Mouse (Mus musculus) midbrain, embryonic 11.5 days (tissue): ENCODE results near the gene Pigs. TPM values are rescaled to one million over a fixed set of nuclear protein-coding genes. Genes with fewer than 3 reads are reported as not detected.

Source experiments
- ATAC-seq: fragments of 200-750 bp; cut with Nextera tagmentation; 2 replicates; pipeline ENCODE4 v1.8.0; 2017; ENCODE audit warnings: moderate TSS enrichment, moderate library complexity; ENCODE audit not compliant: low FRiP score
- DNase-seq: peaks from one replicate; pipeline ENCODE4 v3.0.0; 2015; ENCODE audit warnings: low spot score; ENCODE audit errors: missing footprints
- H3K27ac ChIP-seq: fragments of 300-500 bp; sonication (generic); 2 replicates; pipeline ENCODE4 v1.5.1; 2014; ENCODE audit warnings: low read depth, low read length
- H3K27me3 ChIP-seq: fragments of 300-500 bp; sonication (generic); 2 replicates; pipeline ENCODE4 v1.6.1; 2014; ENCODE audit warnings: mild to moderate bottlenecking, low read length, moderate library complexity, mixed read lengths; ENCODE audit not compliant: control insufficient read depth, insufficient read depth
- H3K36me3 ChIP-seq: fragments of 300-500 bp; sonication (generic); 2 replicates; pipeline ENCODE4 v1.6.1; 2014; ENCODE audit warnings: mild to moderate bottlenecking, low read length, moderate library complexity, mixed read lengths; ENCODE audit not compliant: control insufficient read depth, insufficient read depth
- H3K4me1 ChIP-seq: fragments of 300-500 bp; sonication (generic); 2 replicates; pipeline ENCODE4 v1.6.1; 2014; ENCODE audit warnings: low read length; ENCODE audit not compliant: control insufficient read depth, insufficient read depth
- H3K4me2 ChIP-seq: fragments of 300-500 bp; sonication (generic); 2 replicates; pipeline ENCODE4 v1.6.1; 2014; ENCODE audit warnings: mild to moderate bottlenecking, moderate library complexity
- H3K4me3 ChIP-seq: fragments of 300-500 bp; sonication (generic); 2 replicates; pipeline ENCODE4 v1.5.1; 2014; ENCODE audit warnings: low read depth, low read length
- H3K9ac ChIP-seq: fragments of 300-500 bp; sonication (generic); 2 replicates; pipeline ENCODE4 v1.6.1; 2014; ENCODE audit warnings: low read length
- H3K9me3 ChIP-seq: fragments of 300-500 bp; sonication (generic); 2 replicates; pipeline ENCODE4 v1.6.1; 2016; ENCODE audit warnings: low read length; ENCODE audit not compliant: control insufficient read depth
- WGBS: fragments of 180-500 bp; shearing (Covaris S2); extraction: QIAGEN DNeasy Blood & Tissue Kit; methylation state at CpG from one replicate; pipeline ENCODE4 v1.1.7; 2014; 5-methylcytosine and 5-hydroxymethylcytosine counted together
- polyA plus RNA-seq: library from polyadenylated mRNA; unstranded; fragments of >200 nt; fragmentation: Nextera tagmentation; extraction: Ambion mirVana; gene quantifications from 2 replicates; pipeline ENCODE4 v1.2.1, GENCODE M21; 2014

Gene Pigs
- polyA plus RNA-seq, 1 experiment from 2014 or later, result 56.3 TPM

GRCm38 (mm10) chr11:78382701-78383100 is 54.5 kb downstream of the Pigs start:
- Histone ChIP-seq H3K4me1 (no peaks in the 10 kb centered on the region), H3K9ac (no peak overlapping the region), H3K27ac (no peak overlapping the region), H3K4me2 (no peak overlapping the region), H3K27me3 (no peaks in the 10 kb centered on the region), H3K9me3 (no peaks in the 10 kb centered on the region), H3K4me3 (no peak overlapping the region), H3K36me3 (no peaks in the 10 kb centered on the region)
- WGBS, result 23% methylated on average over 5 of the region's 5 CpGs
- ATAC-seq (no peak), DNase-seq (no peak)

- Histone ChIP-seq H3K4me3 (no peak overlapping the region), H3K27ac (no peak overlapping the region), H3K27me3 (no peaks in the 10 kb centered on the region), H3K4me2 (no peak overlapping the region), H3K9me3 (no peaks in the 10 kb centered on the region), H3K9ac (no peak overlapping the region), H3K36me3 (no peaks in the 10 kb centered on the region), H3K4me1 (no peaks in the 10 kb centered on the region)
- DNase-seq, result no peak
- WGBS, result 87% methylated on average over 10 of the region's 10 CpGs
- no peak for ATAC-seq
These were observed 57.6 kb downstream of the Pigs start for GRCm38 (mm10) chr11:78385776-78386175.

GRCm38 (mm10) chr11:78386508-78387043 is 58.4 kb downstream of the Pigs start, which contains the start of gene Foxn1:
TSS of gene Foxn1 (minus strand) at chr11:78386558.
- H3K4me2 ChIP-seq, result no peak within 1 kb of the TSS
- H3K9ac ChIP-seq, result no peak within 1 kb of the TSS
- H3K4me1 ChIP-seq, result no peaks in the 10 kb centered on the region
- DNase-seq (no peak), ATAC-seq (no peak)
- no peaks in the 10 kb centered on the region for H3K36me3 ChIP-seq
- no peaks in the 10 kb centered on the region for H3K27me3 ChIP-seq
- no peak within 1 kb of the TSS for H3K4me3 ChIP-seq
- H3K9me3 ChIP-seq, result no peaks in the 10 kb centered on the region
- WGBS, result 73% methylated on average over 14 of the region's 14 CpGs
- no peak within 1 kb of the TSS for H3K27ac ChIP-seq

Other genes starting within 250 kb of the Pigs start
- gene Eral1, start 248.0 kb upstream of the Pigs start, polyA plus RNA-seq, result 39.0 and 39.6 TPM in 2 replicates
- 26.5 and 26.6 TPM in 2 replicates for gene Fam222b, start 233.8 kb upstream of the Pigs start, polyA plus RNA-seq
- 72.0 and 79.7 TPM in 2 replicates for gene Traf4, start 162.8 kb upstream of the Pigs start, polyA plus RNA-seq
- gene Nek8, start 151.7 kb upstream of the Pigs start, polyA plus RNA-seq, result 6.4 and 7.1 TPM in 2 replicates
- 7.9 and 8.5 TPM in 2 replicates for gene Tlcd1, start 151.7 kb upstream of the Pigs start, polyA plus RNA-seq
- gene Rpl23a, start 144.8 kb upstream of the Pigs start, polyA plus RNA-seq, result 1,223 and 1,245 TPM in 2 replicates
- gene Rab34, start 140.0 kb upstream of the Pigs start, polyA plus RNA-seq, result 54.7 and 55.1 TPM in 2 replicates
- 0.99 and 1.0 TPM in 2 replicates for gene Proca1, start 135.0 kb upstream of the Pigs start, polyA plus RNA-seq
- 55.0 and 58.5 TPM in 2 replicates for gene Sdf2, start 82.7 kb upstream of the Pigs start, polyA plus RNA-seq
- 25.2 and 25.5 TPM in 2 replicates for gene Supt6, start 82.4 kb upstream of the Pigs start, polyA plus RNA-seq
- 61.2 and 70.4 TPM in 2 replicates for gene 2610507B11Rik, start 66.7 kb upstream of the Pigs start, polyA plus RNA-seq
- 0.27 and 0.37 TPM in 2 replicates for gene BC030499, start 37.6 kb upstream of the Pigs start, polyA plus RNA-seq
- 51.5 and 57.1 TPM in 2 replicates for gene Spag5, start 26.9 kb upstream of the Pigs start, polyA plus RNA-seq
- 1.0 and 1.3 TPM in 2 replicates for gene Aldoc, start 5.4 kb upstream of the Pigs start, polyA plus RNA-seq
- gene Unc119, start 15.1 kb downstream of the Pigs start, polyA plus RNA-seq, result 63.4 and 71.7 TPM in 2 replicates
- not detected in 2 replicates for gene Foxn1, start 58.1 kb downstream of the Pigs start, polyA plus RNA-seq
- gene Slc13a2, start 93.8 kb downstream of the Pigs start, polyA plus RNA-seq, result not detected in 2 replicates
- gene Slc46a1, start 137.3 kb downstream of the Pigs start, polyA plus RNA-seq, result 20.5 TPM in 2 replicates
- 18.1 and 20.1 TPM in 2 replicates for gene Sarm1, start 169.3 kb downstream of the Pigs start, polyA plus RNA-seq
- 145 and 151 TPM in 2 replicates for gene Vtn, start 170.7 kb downstream of the Pigs start, polyA plus RNA-seq
- not detected in 2 replicates for gene Sebox, start 175.0 kb downstream of the Pigs start, polyA plus RNA-seq
- gene Tmem199, start 183.8 kb downstream of the Pigs start, polyA plus RNA-seq, result 82.4 and 91.3 TPM in 2 replicates
- 135 and 139 TPM in 2 replicates for gene Poldip2, start 183.8 kb downstream of the Pigs start, polyA plus RNA-seq
- 76.7 and 83.1 TPM in 2 replicates for gene Tnfaip1, start 207.9 kb downstream of the Pigs start, polyA plus RNA-seq
- 109 and 110 TPM in 2 replicates for gene Ift20, start 207.9 kb downstream of the Pigs start, polyA plus RNA-seq
- 71.6 and 75.5 TPM in 2 replicates for gene Tmem97, start 222.4 kb downstream of the Pigs start, polyA plus RNA-seq